Mouse (Mus musculus) neutrophil, adult 59 days (primary cell): ENCODE measurements around the gene Gsg1l2. TPM values are rescaled to one million over a fixed set of nuclear protein-coding genes. Genes with fewer than 3 reads are reported as not detected.

ENCODE experiments used
- total RNA-seq, 2 experiments: library from RNA; stranded (reverse); gene quantifications; 1 replicate in 1 of 2; 2 replicates in 1 of 2; pipeline ENCODE4 v1.2.4; 2023

The Gsg1l2 gene
- total RNA-seq = not detected

GRCm38 (mm10) chr11:67774379-67774778 lies at the start of gene Gsg1l2:
Gene Gsg1l2 (plus strand): TSS chr11:67774608.

DNA sequence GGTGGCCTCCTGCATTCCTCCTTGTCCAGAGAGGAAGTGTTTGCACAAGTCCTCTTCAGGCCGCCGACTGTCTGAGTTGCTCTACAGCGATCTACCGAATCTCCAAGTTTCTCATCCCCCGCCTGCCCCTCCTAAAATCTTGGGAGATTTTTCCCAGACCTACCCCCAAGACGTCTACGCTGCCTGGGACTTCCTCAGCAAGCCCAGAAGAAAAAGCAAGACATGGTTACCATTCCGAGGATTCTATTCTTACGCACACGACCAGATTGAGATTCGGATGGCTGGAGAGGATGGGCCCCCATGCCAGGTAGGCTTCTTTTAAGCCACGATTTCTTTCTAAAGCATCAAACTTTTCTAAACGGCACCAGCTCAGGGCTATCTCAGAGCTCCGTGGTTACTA lies 3.4 kb upstream of the Gsg1l2 start, which contains the start of gene Glp2r:
Gene Glp2r, minus strand, starts transcription at position 101 of the 400 bp plus-strand sequence.

GRCm38 (mm10) chr11:67797931-67798330 lies 23.5 kb downstream of the Gsg1l2 start, which contains the start of gene Dhrs7c:
Gene Dhrs7c (plus strand): TSS chr11:67798187.

Other genes with a start within 250 kb of the Gsg1l2 start
- 1 to 10 TPM in 1 of 2 experiments, under 1 TPM in 1; 0.37 to 1.0 TPM for gene Rcvrn, start 79.3 kb upstream of the Gsg1l2 start, total RNA-seq
- gene Glp2r, start 3.5 kb upstream of the Gsg1l2 start, total RNA-seq = not detected
- not detected for gene Dhrs7c, start 23.6 kb downstream of the Gsg1l2 start, total RNA-seq
- not detected for gene Usp43, start 147.5 kb downstream of the Gsg1l2 start, total RNA-seq
- gene Cfap52, start 191.0 kb downstream of the Gsg1l2 start, total RNA-seq = not detected
- 10 to 100 TPM; 18.7 to 23.9 TPM for gene Stx8, start 191.6 kb downstream of the Gsg1l2 start, total RNA-seq